9 mouse cellular contexts compared by ENCODE assay signal in the genomic region with DNA sequence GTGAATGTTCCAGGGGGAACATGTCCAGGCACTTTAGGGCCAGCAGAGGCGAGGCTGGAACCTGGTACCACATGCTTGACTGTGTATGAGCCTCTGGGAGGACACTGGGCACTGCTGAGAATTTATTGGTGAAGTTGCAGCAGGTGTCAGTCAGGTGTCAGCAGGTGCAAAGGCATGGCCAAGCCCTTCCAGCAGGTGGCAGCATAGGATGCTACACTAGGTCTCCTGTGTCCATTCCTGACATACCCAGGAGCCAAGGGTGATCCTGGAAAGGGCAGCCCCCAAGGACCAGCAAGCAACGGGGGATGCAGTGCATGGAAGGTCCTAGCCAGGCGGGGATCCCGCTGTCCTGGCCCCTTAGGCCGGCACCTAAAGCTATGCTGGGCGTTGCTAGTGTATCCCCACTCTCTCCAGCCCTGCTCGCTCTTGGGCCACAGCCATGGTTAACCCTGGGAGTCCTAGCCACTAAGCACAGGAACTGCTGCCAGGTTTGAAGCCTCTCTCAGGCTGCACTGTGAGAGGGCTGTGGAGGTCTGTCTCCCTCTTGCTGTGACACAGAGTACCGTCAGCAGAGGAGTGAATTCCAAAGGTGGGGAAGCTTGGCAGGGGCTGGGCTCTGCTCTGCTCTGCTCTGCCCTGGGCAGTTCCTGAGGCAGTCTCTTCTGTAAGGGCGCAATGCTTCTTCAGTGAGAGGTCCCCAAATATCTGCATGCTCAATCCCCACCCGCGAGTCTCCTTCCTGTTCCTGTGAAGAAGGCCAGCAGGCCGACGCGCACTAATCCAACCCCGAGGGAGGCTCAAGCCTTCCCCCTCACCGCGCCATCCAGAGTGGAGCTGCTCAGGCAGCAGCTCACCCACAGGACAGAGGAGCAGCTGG. TPM values are rescaled to one million over a fixed set of nuclear protein-coding genes. Genes with fewer than 3 reads are reported as not detected.
DNase-seq lines count a peak whose midpoint lies in the region; ATAC-seq lines count a peak whose summit lies in the region.
"Had no signal": no experiment of that assay in that cellular context is flagged by ENCODE, and none has a peak within 500 bp of the region (broad histone marks: within the 10 kb centered on the region; RNA-seq: fewer than 3 reads in every experiment).

No protein-coding gene starts in this region.

- peak; percentile 26 for ATAC-seq in kidney, embryonic 14.5 days (ENCODE audit: low FRiP score, low TSS enrichment)

- 83% methylated on average over 17 of the region's 17 CpGs for WGBS in kidney, embryonic 14.5 days
- WGBS in midbrain, embryonic 10.5 days: 78% methylated on average over 17 of the region's 17 CpGs

- no peak overlapping the region for H3K27ac ChIP-seq in kidney, embryonic 14.5 days (ENCODE audit: low read depth, low read length)
- H3K27ac ChIP-seq in midbrain, embryonic 10.5 days (replicated peaks): 0 out of 2 replicates have a peak overlapping the region, but pooled peaks have one; percentile 25
- H3K27ac ChIP-seq: heart, embryonic 13.5 days had no signal

- H3K9ac ChIP-seq in kidney, embryonic 14.5 days (ENCODE audit: low read depth, low read length): no peak overlapping the region
- H3K9ac ChIP-seq: heart, embryonic 13.5 days had no signal

- no peaks in the 10 kb centered on the region for H3K4me1 ChIP-seq in kidney, embryonic 14.5 days (ENCODE audit: control insufficient read depth, insufficient read depth, low read length)
- peaks cover 19% of the 10 kb centered on the region; the same call in 1 of the 2 replicates for H3K4me1 ChIP-seq in midbrain, embryonic 10.5 days

- no peak overlapping the region for H3K4me3 ChIP-seq in kidney, embryonic 14.5 days (ENCODE audit: low read length)
- no peak overlapping the region for H3K4me3 ChIP-seq in midbrain, embryonic 10.5 days
- H3K4me3 ChIP-seq: heart, embryonic 13.5 days had no signal

- no peak overlapping the region for H3K4me2 ChIP-seq in kidney, embryonic 14.5 days (replicated peaks; ENCODE audit: low read depth, low read length)
- H3K4me2 ChIP-seq: heart, embryonic 13.5 days had no signal

- H3K36me3 ChIP-seq in kidney, embryonic 14.5 days (ENCODE audit: control insufficient read depth, insufficient read depth, low read length): peaks cover 93% of the 10 kb centered on the region
- peaks cover 99% of the 10 kb centered on the region for H3K36me3 ChIP-seq in midbrain, embryonic 10.5 days

- no peaks in the 10 kb centered on the region for H3K27me3 ChIP-seq in kidney, embryonic 14.5 days (ENCODE audit: control insufficient read depth, insufficient read depth, low read length)
- H3K27me3 ChIP-seq in midbrain, embryonic 10.5 days (ENCODE audit: low read depth, poor library complexity, severe bottlenecking): no peaks in the 10 kb centered on the region
- H3K27me3 ChIP-seq: heart, embryonic 13.5 days had no signal

- peak; percentile 41 to 55 for DNase-seq in adrenal gland, adult 18-20 months (ENCODE audit: low spot score in 2 of 2)
- no peak for DNase-seq in adrenal gland, postnatal 4 days (ENCODE audit: low spot score in 2 of 2)
- DNase-seq in urinary bladder, postnatal 14 days (ENCODE audit: low spot score): peak; percentile 68
- DNase-seq in urinary bladder, postnatal 4 days (ENCODE audit: low spot score in 2 of 2): no peak
- DNase-seq in gastrocnemius, adult 8-10 months (ENCODE audit: low spot score in 2 of 2): peak; percentile 46 to 65
- no peak for DNase-seq in midbrain, embryonic 10.5 days (ENCODE audit: low spot score)
- DNase-seq in urinary bladder, postnatal 25 days (ENCODE audit: low spot score): peak; percentile 49

- H3K9me3 ChIP-seq in kidney, embryonic 14.5 days (ENCODE audit: control insufficient read depth, low read length): no peaks in the 10 kb centered on the region
- H3K9me3 ChIP-seq in midbrain, embryonic 10.5 days (replicated peaks): no peaks in the 10 kb centered on the region
- H3K9me3 ChIP-seq: heart, embryonic 13.5 days had no signal

RNA-seq across cellular contexts. Expression of gene Tmem201, which starts 13.8 kb away (rescaled TPM):
- 10 to 100 TPM; 27.8 to 29.0 TPM for total RNA-seq in adrenal gland, adult 18-20 months (2021)
- total RNA-seq in adrenal gland, postnatal 4 days (2021): 10 to 100 TPM; 41.2 to 48.6 TPM
- total RNA-seq in gastrocnemius, adult 8-10 months (2022): 10 to 100 TPM; 41.7 to 44.1 (median 42.9) TPM
- polyA plus RNA-seq in kidney, embryonic 14.5 days (2014; fragmentation: Nextera tagmentation; extraction: Ambion mirVana): 28.3 and 29.1 TPM in 2 replicates
- polyA plus RNA-seq in midbrain, embryonic 10.5 days (2016; fragmentation: Nextera tagmentation; extraction: Ambion mirVana): 38.7 and 44.3 TPM in 2 replicates

RNA-seq across cellular contexts. Expression of gene Pik3cd, which starts 21.7 kb away (rescaled TPM):
- total RNA-seq in adrenal gland, adult 18-20 months (2021): 1 to 10 TPM; 3.8 to 6.5 TPM
- 1 to 10 TPM; 6.8 to 8.0 TPM for total RNA-seq in adrenal gland, postnatal 4 days (2021)
- total RNA-seq in gastrocnemius, adult 8-10 months (2022): 10 to 100 TPM in 1 of 4 experiments, 1 to 10 TPM in 3; 7.9 to 10.6 (median 8.6) TPM
- 1.8 and 5.5 TPM in 2 replicates for polyA plus RNA-seq in kidney, embryonic 14.5 days (2014; fragmentation: Nextera tagmentation; extraction: Ambion mirVana)
- polyA plus RNA-seq in midbrain, embryonic 10.5 days (2016; fragmentation: Nextera tagmentation; extraction: Ambion mirVana): 7.9 and 11.2 TPM in 2 replicates

RNA-seq across cellular contexts. Expression of gene Slc25a33, which starts 50.0 kb away (rescaled TPM):
- 10 to 100 TPM; 16.3 to 24.3 TPM for total RNA-seq in adrenal gland, adult 18-20 months (2021)
- total RNA-seq in adrenal gland, postnatal 4 days (2021): 10 to 100 TPM; 13.2 to 16.8 TPM
- total RNA-seq in gastrocnemius, adult 8-10 months (2022): 10 to 100 TPM in 3 of 4 experiments, 1 to 10 TPM in 1; 7.7 to 14.5 (median 13.0) TPM
- polyA plus RNA-seq in kidney, embryonic 14.5 days (2014; fragmentation: Nextera tagmentation; extraction: Ambion mirVana): 15.5 and 19.3 TPM in 2 replicates
- polyA plus RNA-seq in midbrain, embryonic 10.5 days (2016; fragmentation: Nextera tagmentation; extraction: Ambion mirVana): 16.3 and 18.0 TPM in 2 replicates

Comparison
In these comparisons a context has a peak if more than half of its experiments do, and no peak if none do; other contexts are left out.
1. DNase-seq: peak in adrenal gland, adult 18-20 months (2 of 2), urinary bladder, postnatal 14 days (single experiment), gastrocnemius, adult 8-10 months (2 of 2) and urinary bladder, postnatal 25 days (single experiment); none in adrenal gland, postnatal 4 days (0 of 2), urinary bladder, postnatal 4 days (0 of 2) and midbrain, embryonic 10.5 days (single experiment).